Mouse (Mus musculus) neural tube, embryonic 12.5 days (tissue): Measurements from ENCODE around the gene Tcf7l1. TPM values are rescaled to one million over a fixed set of nuclear protein-coding genes. Genes with fewer than 3 reads are reported as not detected.
A peak's percentile ranks its signal among the peaks of the same experiment; 100 is the strongest.

Experiments used
- ATAC-seq: fragments of 200-750 bp; cut with Nextera tagmentation; 2 replicates; pipeline ENCODE4 v1.8.0; 2017; ENCODE audit warnings: low read depth, mild to moderate bottlenecking, moderate TSS enrichment, moderate library complexity; ENCODE audit not compliant: low FRiP score
- H3K27ac ChIP-seq: fragments of 300-500 bp; sonication (generic); 2 replicates; pipeline ENCODE4 v1.5.1; 2016
- H3K27me3 ChIP-seq: fragments of 300-500 bp; sonication (generic); replicated peaks from 2 replicates; pipeline ENCODE4 v1.6.1; 2016; ENCODE audit warnings: mild to moderate bottlenecking
- H3K36me3 ChIP-seq: fragments of 300-500 bp; sonication (generic); 2 replicates; pipeline ENCODE4 v1.6.1; 2016; ENCODE audit warnings: mild to moderate bottlenecking
- H3K4me1 ChIP-seq: fragments of 300-500 bp; sonication (generic); 2 replicates; pipeline ENCODE4 v1.6.1; 2016
- H3K4me2 ChIP-seq: fragments of 300-500 bp; sonication (generic); replicated peaks from 2 replicates; pipeline ENCODE4 v1.6.1; 2016; ENCODE audit warnings: mild to moderate bottlenecking
- H3K4me3 ChIP-seq: fragments of 300-500 bp; sonication (generic); 2 replicates; pipeline ENCODE4 v1.5.1; 2016
- H3K9ac ChIP-seq: fragments of 300-500 bp; sonication (generic); 2 replicates; pipeline ENCODE4 v1.6.1; 2016; ENCODE audit warnings: mild to moderate bottlenecking
- H3K9me3 ChIP-seq: fragments of 300-500 bp; sonication (generic); 2 replicates; pipeline ENCODE4 v1.6.1; 2016; ENCODE audit warnings: mild to moderate bottlenecking
- WGBS: fragments of 180-500 bp; shearing (Covaris S2); methylation state at CpG from one replicate; pipeline ENCODE4 v1.1.7; 2016; 5-methylcytosine and 5-hydroxymethylcytosine counted together
- polyA plus RNA-seq: library from polyadenylated mRNA; unstranded; fragments of >200 nt; fragmentation: Nextera tagmentation; extraction: Ambion mirVana; gene quantifications from 2 replicates; pipeline ENCODE4 v1.2.1, GENCODE M21; 2016

Gene Tcf7l1
- polyA plus RNA-seq, 1 experiment from 2014 or later = 18.6 TPM

- H3K27ac ChIP-seq = no peak overlapping the region
- ATAC-seq = peak; percentile 41; the same call in 1 of the 2 replicates
- no peak overlapping the region for H3K9ac ChIP-seq
- no peaks in the 10 kb centered on the region for H3K9me3 ChIP-seq
- H3K4me3 ChIP-seq = no peak overlapping the region
- no peak overlapping the region for H3K4me2 ChIP-seq
- H3K27me3 ChIP-seq = no peaks in the 10 kb centered on the region
- H3K4me1 ChIP-seq = peaks cover 11% of the 10 kb centered on the region; the same call in 1 of the 2 replicates
- WGBS = 75% methylated on average over 20 of the region's 20 CpGs
- H3K36me3 ChIP-seq = no peaks in the 10 kb centered on the region
Measured at GRCm38 (mm10) chr6:72740596-72741421, 48.2 kb downstream of the Tcf7l1 start.

- H3K4me2 ChIP-seq = no peak overlapping the region
- no peaks in the 10 kb centered on the region for H3K27me3 ChIP-seq
- H3K9ac ChIP-seq = no peak overlapping the region
- H3K9me3 ChIP-seq = no peaks in the 10 kb centered on the region
- H3K36me3 ChIP-seq = no peaks in the 10 kb centered on the region
- 91% methylated on average over 11 of the region's 11 CpGs for WGBS
- peaks cover 11% of the 10 kb centered on the region; the same call in 1 of the 2 replicates for H3K4me1 ChIP-seq
- no peak overlapping the region for H3K27ac ChIP-seq
- no peak overlapping the region for H3K4me3 ChIP-seq
- ATAC-seq = no peak
Measured at GRCm38 (mm10) chr6:72736872-72737271, 52.2 kb downstream of the Tcf7l1 start.

- Histone ChIP-seq H3K27me3 (no peaks in the 10 kb centered on the region), H3K4me2 (no peak overlapping the region), H3K9me3 (no peaks in the 10 kb centered on the region), H3K36me3 (no peaks in the 10 kb centered on the region), H3K4me1 (peaks cover 12% of the 10 kb centered on the region), H3K4me3 (no peak overlapping the region), H3K27ac (no peak overlapping the region), H3K9ac (no peak overlapping the region)
- no peak for ATAC-seq
- 55% methylated on average over 12 of the region's 12 CpGs for WGBS
Measured at GRCm38 (mm10) chr6:72735206-72735605, 53.8 kb downstream of the Tcf7l1 start.

- Histone ChIP-seq H3K9ac (no peak overlapping the region), H3K4me2 (no peak overlapping the region), H3K9me3 (no peaks in the 10 kb centered on the region), H3K27me3 (no peaks in the 10 kb centered on the region), H3K4me1 (peaks cover 29% of the 10 kb centered on the region), H3K27ac (no peak overlapping the region), H3K4me3 (no peak overlapping the region), H3K36me3 (no peaks in the 10 kb centered on the region)
- no peak for ATAC-seq
- WGBS = 92% methylated on average over 3 of the region's 3 CpGs
Measured at GRCm38 (mm10) chr6:72733375-72733774, 55.7 kb downstream of the Tcf7l1 start.

GRCm38 (mm10) chr6:72732109-72732508 is 56.9 kb downstream of the Tcf7l1 start:
- no peak overlapping the region for H3K9ac ChIP-seq

GRCm38 (mm10) chr6:72730560-72730849 is 58.5 kb downstream of the Tcf7l1 start:
- no peaks in the 10 kb centered on the region for H3K27me3 ChIP-seq
- H3K4me1 ChIP-seq = peaks cover 37% of the 10 kb centered on the region
- WGBS = 19% methylated on average over 8 of the region's 8 CpGs
- no peak overlapping the region for H3K4me3 ChIP-seq
- 0 out of 2 replicates have a peak overlapping the region, but pooled peaks have one; percentile 29 for H3K9ac ChIP-seq
- H3K27ac ChIP-seq = 0 out of 2 replicates have a peak overlapping the region, but pooled peaks have one; percentile 2
- H3K9me3 ChIP-seq = no peaks in the 10 kb centered on the region
- peak; percentile 82 for ATAC-seq
- no peaks in the 10 kb centered on the region for H3K36me3 ChIP-seq
- H3K4me2 ChIP-seq = peak overlapping the region; percentile 36

More at GRCm38 (mm10) chr6:72732109-72732508, 56.9 kb downstream of the Tcf7l1 start:
- H3K27ac ChIP-seq = no peak overlapping the region
- ATAC-seq = no peak
- H3K36me3 ChIP-seq = no peaks in the 10 kb centered on the region
- WGBS = 87% methylated on average over 4 of the region's 4 CpGs
- no peaks in the 10 kb centered on the region for H3K27me3 ChIP-seq
- peaks cover 37% of the 10 kb centered on the region for H3K4me1 ChIP-seq
- H3K4me2 ChIP-seq = no peak overlapping the region
- no peaks in the 10 kb centered on the region for H3K9me3 ChIP-seq
- no peak overlapping the region for H3K4me3 ChIP-seq

GRCm38 (mm10) chr6:72729831-72730559 is 59.1 kb downstream of the Tcf7l1 start:
- Histone ChIP-seq H3K36me3 (no peaks in the 10 kb centered on the region), H3K4me3 (no peak overlapping the region), H3K4me1 (peaks cover 41% of the 10 kb centered on the region), H3K9ac (no peak overlapping the region), H3K27ac (peak overlapping the region; percentile 2; the same call in 1 of the 2 replicates), H3K9me3 (no peaks in the 10 kb centered on the region), H3K27me3 (no peaks in the 10 kb centered on the region), H3K4me2 (peak overlapping the region; percentile 36)
- 43% methylated on average over 14 of the region's 14 CpGs for WGBS
- ATAC-seq = peak; percentile 19; the same call in 1 of the 2 replicates

- Histone ChIP-seq H3K4me2 (no peak overlapping the region), H3K9ac (no peak overlapping the region), H3K9me3 (no peaks in the 10 kb centered on the region), H3K27ac (no peak overlapping the region), H3K27me3 (no peaks in the 10 kb centered on the region), H3K36me3 (no peaks in the 10 kb centered on the region), H3K4me1 (peaks cover 55% of the 10 kb centered on the region), H3K4me3 (no peak overlapping the region)
- 36% methylated on average over 6 of the region's 6 CpGs for WGBS
- ATAC-seq = no peak
Measured at GRCm38 (mm10) chr6:72727826-72728225, 61.2 kb downstream of the Tcf7l1 start.

GRCm38 (mm10) chr6:72724494-72725180 is 64.4 kb downstream of the Tcf7l1 start:
- 64% methylated on average over 8 of the region's 8 CpGs for WGBS
- Histone ChIP-seq H3K4me2 (no peak overlapping the region), H3K4me3 (no peak overlapping the region), H3K9me3 (no peaks in the 10 kb centered on the region), H3K9ac (no peak overlapping the region), H3K4me1 (peaks cover 41% of the 10 kb centered on the region), H3K27ac (no peak overlapping the region), H3K36me3 (no peaks in the 10 kb centered on the region), H3K27me3 (no peaks in the 10 kb centered on the region)
- ATAC-seq = no peak

GRCm38 (mm10) chr6:72723731-72724385 is 65.2 kb downstream of the Tcf7l1 start:
- no peak overlapping the region for H3K4me3 ChIP-seq
- no peaks in the 10 kb centered on the region for H3K9me3 ChIP-seq
- H3K36me3 ChIP-seq = no peaks in the 10 kb centered on the region
- H3K9ac ChIP-seq = no peak overlapping the region
- no peaks in the 10 kb centered on the region for H3K27me3 ChIP-seq
- H3K4me1 ChIP-seq = peaks cover 34% of the 10 kb centered on the region
- WGBS = 76% methylated on average over 15 of the region's 15 CpGs
- no peak overlapping the region for H3K27ac ChIP-seq
- no peak for ATAC-seq
- H3K4me2 ChIP-seq = no peak overlapping the region

GRCm38 (mm10) chr6:72723143-72723542 is 65.9 kb downstream of the Tcf7l1 start:
- no peaks in the 10 kb centered on the region for H3K27me3 ChIP-seq
- H3K9me3 ChIP-seq = no peaks in the 10 kb centered on the region
- ATAC-seq = no peak
- WGBS = 93% methylated on average over 4 of the region's 4 CpGs
- no peak overlapping the region for H3K27ac ChIP-seq
- no peaks in the 10 kb centered on the region for H3K36me3 ChIP-seq
- H3K4me1 ChIP-seq = peaks cover 27% of the 10 kb centered on the region
- no peak overlapping the region for H3K4me3 ChIP-seq
- H3K4me2 ChIP-seq = no peak overlapping the region
- H3K9ac ChIP-seq = no peak overlapping the region

GRCm38 (mm10) chr6:72720852-72721251 is 68.2 kb downstream of the Tcf7l1 start:
- no peak overlapping the region for H3K4me3 ChIP-seq
- no peak overlapping the region for H3K27ac ChIP-seq
- H3K4me1 ChIP-seq = peaks cover 21% of the 10 kb centered on the region
- no peak for ATAC-seq
- no peak overlapping the region for H3K4me2 ChIP-seq
- H3K36me3 ChIP-seq = no peaks in the 10 kb centered on the region
- H3K9me3 ChIP-seq = no peaks in the 10 kb centered on the region
- 82% methylated on average over 3 of the region's 3 CpGs for WGBS
- H3K27me3 ChIP-seq = no peaks in the 10 kb centered on the region
- H3K9ac ChIP-seq = no peak overlapping the region
